Mouse (Mus musculus) CH12.LX (cell line): ENCODE results near the gene Cct2. TPM values are rescaled to one million over a fixed set of nuclear protein-coding genes. Genes with fewer than 3 reads are reported as not detected.

Source experiments
- DNase-seq: peaks from one replicate; pipeline ENCODE4 v3.0.0-alpha.2; 2013; ENCODE audit errors: extremely low read depth
- H3K27ac ChIP-seq: 2 replicates; pipeline ENCODE4 v1.5.1; 2012; ENCODE audit warnings: low read depth, mild to moderate bottlenecking, control low read depth, moderate library complexity; ENCODE audit not compliant: insufficient read depth
- H3K27me3 ChIP-seq: replicated peaks from 2 replicates; pipeline ENCODE3; 2012; ENCODE audit warnings: inconsistent platforms
- H3K36me3 ChIP-seq, 2 experiments: replicated peaks in 1 of 2; 2 replicates each; pipeline versions ENCODE3 to v1.6.1; 2012; ENCODE audit warnings: inconsistent platforms in 1 of 2, low read length in 1 of 2, mild to moderate bottlenecking in 1 of 2, mixed read lengths in 1 of 2, moderate library complexity in 1 of 2; ENCODE audit not compliant: control insufficient read depth in 1 of 2, insufficient read depth in 1 of 2
- H3K4me1 ChIP-seq, 2 experiments: 2 replicates each; pipeline ENCODE4 v1.6.1; 2012; ENCODE audit warnings: inconsistent platforms in 1 of 2, moderate library complexity in 1 of 2; ENCODE audit not compliant: insufficient read depth in 2 of 2, control insufficient read depth in 1 of 2
- H3K4me2 ChIP-seq: 2 replicates; pipeline ENCODE4 v1.6.1; 2012; ENCODE audit warnings: low read depth, mild to moderate bottlenecking, control low read depth; ENCODE audit not compliant: poor library complexity, insufficient read depth, severe bottlenecking
- H3K4me3 ChIP-seq, 3 experiments: fragments of 150-350 bp in 1 of 3; sonication (generic) in 1 of 3; replicated peaks in 1 of 3; 2 replicates each; pipeline versions ENCODE3 to v1.5.1; 2011 to 2012; ENCODE audit warnings: low read depth in 2 of 3, low read length in 2 of 3, mild to moderate bottlenecking in 2 of 3, moderate library complexity in 2 of 3, control low read depth in 1 of 3, improper control_type of control experiment in 1 of 3, inconsistent platforms in 1 of 3, mixed read lengths in 1 of 3; ENCODE audit not compliant: poor library complexity in 1 of 3
- H3K79me2 ChIP-seq: replicated peaks from 2 replicates; pipeline ENCODE4 v1.6.1; 2012; ENCODE audit warnings: mild to moderate bottlenecking, moderate library complexity; ENCODE audit not compliant: control insufficient read depth, poor library complexity, insufficient read depth, severe bottlenecking; ENCODE audit errors: extremely low read depth
- H3K9ac ChIP-seq: 2 replicates; pipeline ENCODE4 v1.6.1; 2012; ENCODE audit warnings: low read depth, mild to moderate bottlenecking, control low read depth, moderate library complexity; ENCODE audit not compliant: insufficient read depth
- H3K9me3 ChIP-seq: replicated peaks from 2 replicates; pipeline ENCODE3; 2012; ENCODE audit warnings: low read length, inconsistent platforms, mixed read lengths
- BHLHE40 ChIP-seq: IDR thresholded peaks from 2 replicates; pipeline ENCODE4 v1.6.1; 2011; ENCODE audit warnings: mild to moderate bottlenecking, low read depth, low read length, improper control_type of control experiment
- CHD1 ChIP-seq: IDR thresholded peaks from 2 replicates; pipeline ENCODE4 v1.6.1; 2012; ENCODE audit warnings: low read depth, low read length, improper control_type of control experiment, inconsistent platforms
- CTCF ChIP-seq, 2 experiments: IDR thresholded peaks in 1 of 2; conservative IDR thresholded peaks in 1 of 2; 2 replicates each; pipeline ENCODE4 v1.5.1; 2011 to 2012; ENCODE audit warnings: low read depth in 2 of 2, low read length in 2 of 2, improper control_type of control experiment in 1 of 2, inconsistent platforms in 1 of 2, mild to moderate bottlenecking in 1 of 2, moderate library complexity in 1 of 2
- E2F4 ChIP-seq: IDR thresholded peaks from 2 replicates; pipeline ENCODE4 v1.6.1; 2011; ENCODE audit warnings: low read depth, low read length, improper control_type of control experiment; ENCODE audit not compliant: insufficient replicate concordance
- ELF1 ChIP-seq: IDR thresholded peaks from 2 replicates; pipeline ENCODE4 v1.6.1; 2014; ENCODE audit warnings: low read depth, mild to moderate bottlenecking, inconsistent platforms, low read length, improper control_type of control experiment
- EP300 ChIP-seq: IDR thresholded peaks from 2 replicates; pipeline ENCODE4 v1.6.1; 2011; ENCODE audit warnings: low read length, improper control_type of control experiment
- ETS1 ChIP-seq: conservative IDR thresholded peaks from 2 replicates; pipeline ENCODE4 v1.6.1; 2012; ENCODE audit warnings: low read depth, mild to moderate bottlenecking, inconsistent platforms, low read length, improper control_type of control experiment, moderate library complexity
- GABPA ChIP-seq: IDR thresholded peaks from 2 replicates; pipeline ENCODE4 v1.6.1; 2012; ENCODE audit warnings: low read depth, low read length, improper control_type of control experiment, inconsistent platforms; ENCODE audit not compliant: insufficient replicate concordance
- HCFC1 ChIP-seq: IDR thresholded peaks from 2 replicates; pipeline ENCODE4 v1.6.1; 2012; ENCODE audit warnings: low read depth, mild to moderate bottlenecking, inconsistent platforms, low read length, improper control_type of control experiment
- IRF4 ChIP-seq: IDR thresholded peaks from 2 replicates; pipeline ENCODE4 v1.6.1; 2014; ENCODE audit warnings: low read depth, mild to moderate bottlenecking, inconsistent platforms, low read length, improper control_type of control experiment
- JUND ChIP-seq: conservative IDR thresholded peaks from 2 replicates; pipeline ENCODE4 v1.6.1; 2011; ENCODE audit warnings: low read depth, low read length, improper control_type of control experiment
- KAT2A ChIP-seq: IDR thresholded peaks from 2 replicates; pipeline ENCODE4 v1.6.1; 2012; ENCODE audit warnings: low read length, improper control_type of control experiment, inconsistent platforms; ENCODE audit not compliant: insufficient replicate concordance
- MAFK ChIP-seq: IDR thresholded peaks from 2 replicates; pipeline ENCODE4 v1.6.1; 2011; ENCODE audit warnings: low read length, improper control_type of control experiment; ENCODE audit not compliant: insufficient replicate concordance
- MAX ChIP-seq: IDR thresholded peaks from 2 replicates; pipeline ENCODE4 v1.6.1; 2011; ENCODE audit warnings: low read length, improper control_type of control experiment
- MAZ ChIP-seq: IDR thresholded peaks from 2 replicates; pipeline ENCODE4 v1.6.1; 2012; ENCODE audit warnings: low read depth, mild to moderate bottlenecking, inconsistent platforms, low read length, improper control_type of control experiment, moderate library complexity
- MEF2A ChIP-seq: IDR thresholded peaks from 2 replicates; pipeline ENCODE4 v1.6.1; 2014; ENCODE audit warnings: low read depth, mild to moderate bottlenecking, inconsistent platforms, low read length, improper control_type of control experiment, borderline replicate concordance
- MXI1 ChIP-seq: IDR thresholded peaks from 2 replicates; pipeline ENCODE4 v1.6.1; 2011; ENCODE audit warnings: mild to moderate bottlenecking, low read depth, low read length, improper control_type of control experiment
- MYC ChIP-seq: IDR thresholded peaks from 2 replicates; pipeline ENCODE4 v1.6.1; 2011; ENCODE audit warnings: low read depth, mild to moderate bottlenecking, improper control_type of control experiment, low read length
- NELFE ChIP-seq: IDR thresholded peaks from 2 replicates; pipeline ENCODE4 v1.6.1; 2011; ENCODE audit warnings: low read depth, low read length, improper control_type of control experiment
- PAX5 ChIP-seq: IDR thresholded peaks from 2 replicates; pipeline ENCODE4 v1.6.1; 2012; ENCODE audit warnings: low read length, inconsistent platforms, mixed read lengths
- POLR2AphosphoS2 ChIP-seq: IDR thresholded peaks from 2 replicates; pipeline ENCODE4 v1.6.1; 2011; ENCODE audit warnings: low read depth, low read length, improper control_type of control experiment
- SIN3A ChIP-seq: IDR thresholded peaks from 2 replicates; pipeline ENCODE4 v1.6.1; 2012; ENCODE audit warnings: low read length, improper control_type of control experiment, inconsistent platforms
- SMC3 ChIP-seq: IDR thresholded peaks from 2 replicates; pipeline ENCODE4 v1.6.1; 2011; ENCODE audit warnings: low read depth, low read length, improper control_type of control experiment
- TBP ChIP-seq: conservative IDR thresholded peaks from 2 replicates; pipeline ENCODE4 v1.6.1; 2011; ENCODE audit warnings: low read depth, low read length, improper control_type of control experiment
- UBTF ChIP-seq: IDR thresholded peaks from 2 replicates; pipeline ENCODE4 v1.6.1; 2012; ENCODE audit warnings: low read depth, mild to moderate bottlenecking, inconsistent platforms, low read length, improper control_type of control experiment, moderate library complexity
- USF1 ChIP-seq: IDR thresholded peaks from 2 replicates; pipeline ENCODE4 v1.6.1; 2014; ENCODE audit warnings: low read depth, mild to moderate bottlenecking, inconsistent platforms, low read length, improper control_type of control experiment
- USF2 ChIP-seq: conservative IDR thresholded peaks from 2 replicates; pipeline ENCODE4 v1.6.1; 2011; ENCODE audit warnings: low read depth, low read length, improper control_type of control experiment
- ZKSCAN1 ChIP-seq: IDR thresholded peaks from 2 replicates; pipeline ENCODE4 v1.6.1; 2012; ENCODE audit warnings: low read depth, inconsistent platforms, low read length, improper control_type of control experiment, borderline replicate concordance
- ZNF384 ChIP-seq: IDR thresholded peaks from 2 replicates; pipeline ENCODE4 v1.6.1; 2012; ENCODE audit warnings: low read depth, low read length, improper control_type of control experiment, inconsistent platforms
- dilution Hi-C: fragments of 300-500 bp; cut with MboI; formaldehyde crosslinking; loops from 2 replicates; pipeline ENCODE4 v1.14.3; 2020; ENCODE audit warnings: low sequenced_read_pairs; ENCODE audit not compliant: extremely low pct_unique_long_range_greater_than_20kb, extremely low pct_ligation_motif_present
- in situ Hi-C: fragments of 300-500 bp; cut with MboI; formaldehyde crosslinking; loops from 3 replicates; pipeline ENCODE4 v1.14.3; 2019; ENCODE audit warnings: low sequenced_read_pairs, low pct_ligation_motif_present, low pct_unique_long_range_greater_than_20kb, mixed read lengths
- polyA plus RNA-seq: library from polyadenylated mRNA; unstranded; fragments of >175 nt; gene quantifications from 2 replicates; pipeline ENCODE4 v1.2.1, GENCODE M21; 2012; ENCODE audit warnings: low read depth; ENCODE audit not compliant: insufficient read length
- total RNA-seq, 2 experiments: library from RNA; depleted of rRNA; stranded (reverse); fragments of 300-350 nt in 1 of 2; fragments of >200 nt in 1 of 2; gene quantifications; 2 replicates each; pipeline ENCODE4 v1.2.3; 2012 to 2014

Gene Cct2
- total and polyA plus RNA-seq, 3 experiments = 448 to 901 (median 889) TPM

DNA sequence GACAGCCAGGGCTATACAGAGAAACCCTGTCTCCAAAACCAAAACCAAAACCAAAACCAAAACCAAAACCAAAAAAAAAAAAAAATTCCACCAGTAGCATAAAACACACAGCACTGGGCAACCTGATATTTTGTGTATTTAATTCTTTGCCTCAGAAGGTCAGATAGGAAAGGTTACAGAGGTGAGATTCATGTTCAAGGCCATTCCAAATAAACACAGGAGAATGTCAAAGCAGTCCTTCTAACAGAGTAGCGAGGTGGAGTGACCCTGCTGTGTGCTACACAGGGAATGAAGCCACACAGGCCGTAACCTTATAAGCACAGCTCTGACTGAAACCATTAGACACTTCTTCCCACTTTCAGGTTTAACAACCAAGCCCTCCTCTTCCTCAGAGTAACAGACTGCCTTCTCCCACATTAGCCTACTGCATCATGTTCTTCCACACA is 18.3 kb upstream of the Cct2 start (continued):
- TF ChIP-seq GABPA = no peak
- TF ChIP-seq MAFK = no peak
- no peak for TF ChIP-seq MEF2A
- TF ChIP-seq MAZ = no peak
- TF ChIP-seq PAX5 = no peak
- TF ChIP-seq NELFE = no peak
- peak; percentile 60; the same call in 1 of the 2 replicates for TF ChIP-seq MXI1
- TF ChIP-seq, all 38 proteins: peak for 13

DNA sequence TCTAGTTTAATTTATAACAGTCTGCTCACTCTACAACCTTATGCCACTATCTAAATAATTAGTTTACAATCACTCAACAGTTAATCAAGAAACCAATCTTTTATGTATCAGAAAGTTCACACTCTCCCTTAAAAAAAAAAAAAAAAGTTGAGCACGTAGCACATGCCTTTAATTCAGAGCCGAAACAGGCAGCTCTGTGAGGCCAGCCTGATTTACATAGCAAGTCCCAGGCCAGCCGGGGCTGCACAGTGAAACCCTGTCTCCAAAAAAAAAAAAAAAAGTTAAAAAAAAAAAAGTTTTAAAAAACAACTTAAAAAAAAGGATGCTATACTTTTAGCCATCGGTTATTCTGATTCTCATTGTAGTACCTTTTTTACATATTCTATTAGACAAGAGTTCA is 17.7 kb upstream of the Cct2 start:
- Histone ChIP-seq H3K4me1 (peaks cover 3 to 20% of the 10 kb centered on the region in 2 experiments), H3K9ac (peak overlapping the region; percentile 16; the same call in 1 of the 2 replicates), H3K9me3 (no peaks in the 10 kb centered on the region), H3K4me3 (peak overlapping the region in 1 of 3 experiments; percentile 7), H3K4me2 (peak overlapping the region; percentile 87; the same call in 1 of the 2 replicates), H3K27me3 (no peaks in the 10 kb centered on the region), H3K79me2 (no peaks in the 10 kb centered on the region), H3K36me3 (peaks cover 36 to 65% of the 10 kb centered on the region in 2 experiments), H3K27ac (peak overlapping the region; percentile 92; the same call in 1 of the 2 replicates)
- in situ Hi-C loops (no loop called here), dilution Hi-C loops (no loop called here)
- peak; percentile 88 for TF ChIP-seq MYC
- TF ChIP-seq CHD1 = no peak
- TF ChIP-seq ETS1 = peak; percentile 69
- peak; percentile 55; the same call in 1 of the 2 replicates for TF ChIP-seq MXI1
- 0 out of 2 replicates have a peak, but pooled peaks have one; percentile 59 for TF ChIP-seq MAX
- TF ChIP-seq EP300 = no peak
- TF ChIP-seq ZNF384 = peak; percentile 98
- TF ChIP-seq BHLHE40 = peak; percentile 75
- DNase-seq = peak; percentile 74

DNA sequence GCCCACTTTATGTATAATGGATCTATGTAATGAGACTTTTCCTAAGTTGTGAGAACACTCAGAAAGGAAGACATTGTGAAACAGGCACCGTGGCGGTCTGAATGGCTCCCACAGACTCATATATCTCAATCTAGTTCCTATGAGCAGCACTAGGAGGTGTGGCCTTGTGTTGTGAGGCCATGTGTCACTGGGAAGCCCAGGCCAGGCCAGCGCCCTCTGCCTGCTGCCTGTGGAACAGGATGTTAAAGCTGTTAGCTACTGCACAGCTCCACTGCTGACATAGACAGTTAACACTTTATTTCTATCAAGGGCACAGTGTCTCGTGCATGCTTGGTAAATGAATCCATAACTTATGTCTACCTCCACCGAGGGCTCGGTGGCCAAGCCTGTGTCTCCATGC is 14.7 kb upstream of the Cct2 start:
- DNase-seq = peak; percentile 68
- Histone ChIP-seq H3K27ac (no peak overlapping the region), H3K4me1 (peaks cover 3 to 16% of the 10 kb centered on the region in 2 experiments), H3K79me2 (no peaks in the 10 kb centered on the region), H3K4me2 (no peak overlapping the region), H3K9ac (no peak overlapping the region), H3K36me3 (peaks cover 46 to 66% of the 10 kb centered on the region in 2 experiments), H3K9me3 (no peaks in the 10 kb centered on the region), H3K27me3 (no peaks in the 10 kb centered on the region), H3K4me3 (no peak overlapping the region)
- dilution Hi-C loops = no loop called here
- in situ Hi-C loops = no loop called here
- peak; percentile 91 for TF ChIP-seq MYC
- TF ChIP-seq E2F4 = no peak
- no peak for TF ChIP-seq ELF1
- no peak for TF ChIP-seq HCFC1
- TF ChIP-seq SMC3 = peak; percentile 36
- no peak for TF ChIP-seq POLR2AphosphoS2
- no peak for TF ChIP-seq GABPA
- TF ChIP-seq KAT2A = no peak
- no peak for TF ChIP-seq USF1
- TF ChIP-seq USF2 = no peak
- TF ChIP-seq TBP = no peak
- TF ChIP-seq NELFE = no peak
- no peak for TF ChIP-seq UBTF
- no peak for TF ChIP-seq JUND
- TF ChIP-seq MXI1 = peak; percentile 78
- TF ChIP-seq ZNF384 = no peak
- no peak for TF ChIP-seq MEF2A
- peak; percentile 49 to 75 for TF ChIP-seq CTCF (conservative IDR thresholded peaks at IDR 0.05 in 1 of 2, IDR thresholded peaks at IDR 0.05 in 1 of 2; ENCODE audit: low read depth in 2 of 2, low read length in 2 of 2)
- TF ChIP-seq PAX5 = no peak
- TF ChIP-seq ZKSCAN1 = no peak
- no peak for TF ChIP-seq MAZ
- peak; percentile 45; the same call in 1 of the 2 replicates for TF ChIP-seq SIN3A
- TF ChIP-seq BHLHE40 = no peak
- TF ChIP-seq CHD1 = no peak
- no peak for TF ChIP-seq MAFK
- no peak for TF ChIP-seq IRF4
